Mouse (Mus musculus): Measurements from ENCODE around the gene Pdhb. TPM values are rescaled to one million over a fixed set of nuclear protein-coding genes. Genes with fewer than 3 reads are reported as not detected.

Pdhb gene
- polyA plus RNA-seq, 1 experiment, result 53.1 TPM

- no peak for DNase-seq
- Histone ChIP-seq H3K4me3 (replicated peaks; ENCODE audit: extremely low read depth, low read depth, low read length) (no peak overlapping the region), H3K4me1 (ENCODE audit: control insufficient read depth, insufficient read depth, low read length) (no peaks in the 10 kb centered on the region)
- 72% methylated on average over 7 of the region's 7 CpGs for WGBS
- no peak for TF ChIP-seq POLR2A (IDR thresholded peaks at IDR 0.05; ENCODE audit: borderline replicate concordance, extremely low read depth, low read depth, low read length)
- no peak for TF ChIP-seq CTCF (IDR thresholded peaks at IDR 0.05; ENCODE audit: insufficient read depth, low read length)
Observed at GRCm38 (mm10) chr14:8123141-8123540, 49.7 kb downstream of the Pdhb start.

- TF ChIP-seq CTCF (IDR thresholded peaks at IDR 0.05; ENCODE audit: insufficient read depth, low read length) (no peak), POLR2A (IDR thresholded peaks at IDR 0.05; ENCODE audit: borderline replicate concordance, extremely low read depth, low read depth, low read length) (no peak)
- WGBS, result 78% methylated on average over 3 of the region's 3 CpGs
- Histone ChIP-seq H3K4me3 (replicated peaks; ENCODE audit: extremely low read depth, low read depth, low read length) (no peak overlapping the region), H3K4me1 (ENCODE audit: control insufficient read depth, insufficient read depth, low read length) (peaks cover 3% of the 10 kb centered on the region; the same call in 1 of the 2 replicates)
- DNase-seq, result no peak
Observed at GRCm38 (mm10) chr14:8119904-8120303, 52.9 kb downstream of the Pdhb start.

- 87% methylated on average over 5 of the region's 5 CpGs for WGBS
- TF ChIP-seq POLR2A (IDR thresholded peaks at IDR 0.05; ENCODE audit: borderline replicate concordance, extremely low read depth, low read depth, low read length) (no peak), CTCF (IDR thresholded peaks at IDR 0.05; ENCODE audit: insufficient read depth, low read length) (no peak)
Observed at GRCm38 (mm10) chr14:8119454-8119853, 53.4 kb downstream of the Pdhb start.

GRCm38 (mm10) chr14:8117371-8117770 lies 55.5 kb downstream of the Pdhb start:
- TF ChIP-seq POLR2A (IDR thresholded peaks at IDR 0.05; ENCODE audit: borderline replicate concordance, extremely low read depth, low read depth, low read length), result no peak
- TF ChIP-seq CTCF (IDR thresholded peaks at IDR 0.05; ENCODE audit: insufficient read depth, low read length), result no peak

More at GRCm38 (mm10) chr14:8119454-8119853, 53.4 kb downstream of the Pdhb start:
- Histone ChIP-seq H3K4me1 (ENCODE audit: control insufficient read depth, insufficient read depth, low read length) (peaks cover 3% of the 10 kb centered on the region; the same call in 1 of the 2 replicates), H3K4me3 (replicated peaks; ENCODE audit: extremely low read depth, low read depth, low read length) (no peak overlapping the region)
- DNase-seq, result no peak

More at GRCm38 (mm10) chr14:8117371-8117770, 55.5 kb downstream of the Pdhb start:
- Histone ChIP-seq H3K4me1 (ENCODE audit: control insufficient read depth, insufficient read depth, low read length) (peaks cover 3% of the 10 kb centered on the region; the same call in 1 of the 2 replicates), H3K4me3 (replicated peaks; ENCODE audit: extremely low read depth, low read depth, low read length) (no peak overlapping the region)
- no peak for DNase-seq
- 91% methylated on average over 2 of the region's 2 CpGs for WGBS

Other genes starting within 250 kb of the Pdhb start
- gene Gm45521, start 215.7 kb downstream of the Pdhb start, polyA plus RNA-seq (2012; rRNA removed), result not detected in 2 replicates
- 1.5 and 1.9 TPM in 2 replicates for gene Dnase1l3, start 178.5 kb downstream of the Pdhb start, polyA plus RNA-seq (2012; rRNA removed)
- 7.6 and 13.2 TPM in 2 replicates for gene Abhd6, start 170.1 kb downstream of the Pdhb start, polyA plus RNA-seq (2012; rRNA removed)
- gene Rpp14, start 92.7 kb downstream of the Pdhb start, polyA plus RNA-seq (2012; rRNA removed), result 6.1 and 8.2 TPM in 2 replicates
- 25.5 and 28.3 TPM in 2 replicates for gene Pxk, start 74.8 kb downstream of the Pdhb start, polyA plus RNA-seq (2012; rRNA removed)
- gene Kctd6, start 41.1 kb upstream of the Pdhb start, polyA plus RNA-seq (2012; rRNA removed), result 6.1 and 9.0 TPM in 2 replicates
- gene Acox2, start 86.3 kb upstream of the Pdhb start, polyA plus RNA-seq (2012; rRNA removed), result 12.7 and 24.4 TPM in 2 replicates
- gene Fam107a, start 145.0 kb upstream of the Pdhb start, polyA plus RNA-seq (2012; rRNA removed), result 8.5 and 12.1 TPM in 2 replicates
- gene Oit1, start 205.7 kb upstream of the Pdhb start, polyA plus RNA-seq (2012; rRNA removed), result 4.3 and 5.1 TPM in 2 replicates

Data from lung, adult 2 months (tissue).